Comparison of ENCODE assay signal across 16 mouse cellular contexts in the genomic region with DNA sequence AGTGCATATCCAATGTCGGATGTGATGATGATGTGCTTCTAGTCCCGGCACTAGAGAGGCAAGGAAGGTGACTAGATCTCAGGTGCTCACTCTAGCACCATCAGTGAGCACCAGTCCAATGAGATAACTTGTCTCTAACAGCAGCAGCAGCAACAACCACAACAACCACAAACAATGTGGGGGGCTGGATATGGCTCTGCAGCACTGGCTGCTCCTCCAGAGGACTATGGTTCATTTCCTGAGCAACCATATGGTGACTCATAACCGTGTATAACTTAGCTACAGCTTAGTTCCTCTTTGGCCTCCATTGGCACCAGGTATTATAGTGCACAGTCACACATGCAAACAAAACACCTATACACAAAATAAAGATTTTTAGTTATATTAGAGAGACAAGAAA. TPM values are rescaled to one million over a fixed set of nuclear protein-coding genes. Genes with fewer than 3 reads are reported as not detected.
DNase-seq lines count a peak whose midpoint lies in the region; ATAC-seq and TF ChIP-seq lines count a peak whose summit lies in the region.
"Had no signal": no experiment of that assay in that cellular context is flagged by ENCODE, and none has a peak within 500 bp of the region (broad histone marks: within the 10 kb centered on the region; RNA-seq: fewer than 3 reads in every experiment).

No protein-coding gene starts in this region.

- H3K4me3 ChIP-seq in lung, postnatal 0 days (ENCODE audit: low read depth, low read length) = no peak overlapping the region
- H3K4me3 ChIP-seq: embryonic facial prominence, embryonic 10.5 days; neural tube, embryonic 15.5 days had no signal

- H3K36me3 ChIP-seq in lung, postnatal 0 days (ENCODE audit: insufficient read depth, low read length) = no peaks in the 10 kb centered on the region
- H3K36me3 ChIP-seq: embryonic facial prominence, embryonic 10.5 days; neural tube, embryonic 15.5 days had no signal

- no peak for TF ChIP-seq CTCF in lung, postnatal 0 days (IDR thresholded peaks at IDR 0.05)

- H3K27ac ChIP-seq in lung, postnatal 0 days (ENCODE audit: low read length) = no peak overlapping the region
- H3K27ac ChIP-seq: embryonic facial prominence, embryonic 10.5 days; neural tube, embryonic 15.5 days had no signal

- H3K4me1 ChIP-seq in lung, postnatal 0 days (ENCODE audit: insufficient read depth, low read depth, low read length) = peaks cover 4% of the 10 kb centered on the region; the same call in 1 of the 2 replicates
- H3K4me1 ChIP-seq: neural tube, embryonic 15.5 days had no signal

- H3K9me3 ChIP-seq in lung, postnatal 0 days (ENCODE audit: low read length) = no peaks in the 10 kb centered on the region
- H3K9me3 ChIP-seq: embryonic facial prominence, embryonic 10.5 days; neural tube, embryonic 15.5 days had no signal

- no peaks in the 10 kb centered on the region for H3K27me3 ChIP-seq in lung, postnatal 0 days (replicated peaks; ENCODE audit: insufficient read depth, low read length)
- H3K27me3 ChIP-seq: neural tube, embryonic 15.5 days had no signal

- peak; percentile 39 for DNase-seq in A20 (ENCODE audit: low read depth, low spot score)
- peak; percentile 88 for DNase-seq in MEL-GATA-1-ER (ENCODE audit: extremely low read depth, low read depth)
- peak; percentile 21 for DNase-seq in liver
- no peak for DNase-seq in lung, postnatal 0 days (ENCODE audit: low spot score)
- DNase-seq in heart, postnatal 10 days = no peak
- no peak for DNase-seq in lung, postnatal 14 days
- DNase-seq: adrenal gland, adult 8-10 months; cerebellum, adult 9-10 months; heart, adult 11 months; kidney, adult 9 months; lung, postnatal 4 days; right cerebral cortex, adult 18-20 months had no signal

- no peak overlapping the region for H3K9ac ChIP-seq in lung, postnatal 0 days (replicated peaks; ENCODE audit: low read depth)
- H3K9ac ChIP-seq: neural tube, embryonic 15.5 days had no signal

- H3K4me2 ChIP-seq in lung, postnatal 0 days (replicated peaks; ENCODE audit: low read depth, low read length) = no peak overlapping the region
- H3K4me2 ChIP-seq: neural tube, embryonic 15.5 days had no signal

- WGBS in lung, postnatal 0 days = 69% methylated on average over 3 of the region's 3 CpGs

- ATAC-seq in megakaryocyte-erythroid progenitor cell, adult 5-6 weeks (replicated peaks; ENCODE audit: low FRiP score, low TSS enrichment, poor library complexity, severe bottlenecking) = peak; percentile 92
- ATAC-seq in lung, postnatal 0 days = no peak
- ATAC-seq: hindbrain, embryonic 16.5 days had no signal

- intact Hi-C loops in heart, postnatal 10 days (cut with DNase I) = loop anchor here (5.0 kb wide), 1 partner anchor 57 kb away; no protein-coding TSS in a partner anchor

- no peak for TF ChIP-seq EP300 in lung, postnatal 0 days (IDR thresholded peaks at IDR 0.05)

RNA-seq across cellular contexts. Expression of gene Tmem30a, which starts 17.2 kb away (rescaled TPM):
- total RNA-seq in megakaryocyte-erythroid progenitor cell, adult 5-6 weeks (2014; fragmentation: Nextera tagmentation) = 26.5 and 32.2 TPM in 2 replicates
- 44.1 and 66.2 TPM in 2 replicates for total RNA-seq in megakaryocyte-erythroid progenitor cell, adult 5-6 weeks (2017)
- 129 and 140 TPM in 2 replicates for polyA plus RNA-seq in lung, postnatal 0 days (2015; fragmentation: Nextera tagmentation; extraction: Ambion mirVana)
- total RNA-seq in heart, postnatal 10 days (2021) = 10 to 100 TPM; 69.8 to 73.4 TPM

RNA-seq across cellular contexts. Expression of gene Cox7a2, which starts 50.9 kb away (rescaled TPM):
- 589 and 667 TPM in 2 replicates for total RNA-seq in megakaryocyte-erythroid progenitor cell, adult 5-6 weeks (2014; fragmentation: Nextera tagmentation)
- total RNA-seq in megakaryocyte-erythroid progenitor cell, adult 5-6 weeks (2017) = 116 and 156 TPM in 2 replicates
- polyA plus RNA-seq in lung, postnatal 0 days (2015; fragmentation: Nextera tagmentation; extraction: Ambion mirVana) = 593 and 634 TPM in 2 replicates
- 1,000 to 10,000 TPM in 1 of 2 experiments, 100 to 1,000 TPM in 1; 975 to 1,016 TPM for total RNA-seq in heart, postnatal 10 days (2021)

Comparison
In these comparisons a context has a peak if more than half of its experiments do, and no peak if none do; other contexts are left out.
1. DNase-seq: peak in A20 (single experiment), MEL-GATA-1-ER (single experiment) and liver (single experiment); none in lung, postnatal 0 days (single experiment), heart, postnatal 10 days (0 of 2) and lung, postnatal 14 days (single experiment).